Mouse (Mus musculus): ENCODE data around the gene Zic3.

DNA sequence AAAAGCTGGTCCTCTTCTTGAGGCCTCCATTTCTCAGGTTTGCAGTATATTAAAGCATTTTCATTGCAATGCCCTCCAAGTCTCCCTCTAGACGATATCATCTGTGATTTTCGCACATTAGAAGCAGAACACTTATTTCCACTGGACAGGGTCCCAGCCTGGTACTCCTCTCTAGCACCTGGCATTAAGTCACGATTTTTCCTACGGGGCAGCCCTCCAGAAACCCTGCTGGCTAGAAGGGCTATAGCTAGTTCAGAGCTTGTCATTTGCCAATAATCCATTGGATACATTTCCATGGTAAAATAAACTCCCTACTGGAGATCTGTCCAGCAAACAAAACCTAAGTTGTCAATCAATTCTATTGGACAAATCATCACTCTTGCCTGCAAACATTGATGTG lies 40.1 kb upstream of the Zic3 start:
- TF ChIP-seq CTCF (IDR thresholded peaks at IDR 0.05; ENCODE audit: low read depth): no peak
- TF ChIP-seq EP300 (IDR thresholded peaks at IDR 0.05; ENCODE audit: low read depth): no peak

Measured in heart, postnatal 0 days (tissue).